Mouse (Mus musculus) left cerebral cortex, adult 8-10 months (tissue): ENCODE measurements at regions not wholly inside any gene's neighbourhood (a gene's known extent, or its start where the extent isn't known, plus 50 kb on each side); places are given as distances from the start of the nearest gene placed in this dataset.

Experiments used
- DNase-seq, 2 experiments: peaks; one replicate each; pipeline ENCODE4 v3.0.0; 2022; ENCODE audit warnings: low spot score in 2 of 2

- DNase-seq, result no peak
Measured at GRCm38 (mm10) chr12:12578278-12578677, 316.3 kb downstream of the Fam49a start.

GRCm38 (mm10) chr12:12570563-12571251 lies 308.8 kb downstream of the Fam49a start:
- no peak for DNase-seq

GRCm38 (mm10) chr12:12567734-12568104 lies 305.8 kb downstream of the Fam49a start:
- DNase-seq, result no peak

GRCm38 (mm10) chr12:12567058-12567733 lies 305.3 kb downstream of the Fam49a start:
- DNase-seq, result no peak

GRCm38 (mm10) chr12:12562267-12562666 lies 300.3 kb downstream of the Fam49a start:
- DNase-seq, result no peak

- DNase-seq, result no peak
Measured at GRCm38 (mm10) chr12:12551818-12552217, 289.9 kb downstream of the Fam49a start.

GRCm38 (mm10) chr12:12549649-12550048 lies 287.7 kb downstream of the Fam49a start:
- DNase-seq, result no peak

- no peak for DNase-seq
Measured at GRCm38 (mm10) chr12:12548688-12549087, 286.7 kb downstream of the Fam49a start.

GRCm38 (mm10) chr12:12547477-12547876 lies 285.5 kb downstream of the Fam49a start:
- no peak for DNase-seq

- DNase-seq, result no peak
Measured at GRCm38 (mm10) chr12:12546372-12547031, 284.6 kb downstream of the Fam49a start.

GRCm38 (mm10) chr12:12541076-12542070 lies 279.4 kb downstream of the Fam49a start:
- no peak for DNase-seq

- DNase-seq, result no peak
Measured at GRCm38 (mm10) chr12:12539291-12539690, 277.4 kb downstream of the Fam49a start.

- DNase-seq, result no peak
Measured at GRCm38 (mm10) chr12:12534779-12535178, 272.8 kb downstream of the Fam49a start.

GRCm38 (mm10) chr12:12530796-12531195 lies 268.9 kb downstream of the Fam49a start:
- no peak for DNase-seq

GRCm38 (mm10) chr12:12529541-12529940 lies 267.6 kb downstream of the Fam49a start:
- DNase-seq, result no peak

GRCm38 (mm10) chr12:12528478-12528981 lies 266.6 kb downstream of the Fam49a start:
- no peak for DNase-seq

GRCm38 (mm10) chr12:12527766-12528477 lies 266.0 kb downstream of the Fam49a start:
- DNase-seq, result no peak

GRCm38 (mm10) chr12:12527366-12527765 lies 265.4 kb downstream of the Fam49a start:
- DNase-seq, result no peak

- no peak for DNase-seq
Measured at GRCm38 (mm10) chr12:12520311-12520852, 258.4 kb downstream of the Fam49a start.

- DNase-seq, result no peak
Measured at GRCm38 (mm10) chr12:12518490-12519070, 256.6 kb downstream of the Fam49a start.
